Mouse (Mus musculus): ENCODE measurements around the gene Il17rc.

DNA sequence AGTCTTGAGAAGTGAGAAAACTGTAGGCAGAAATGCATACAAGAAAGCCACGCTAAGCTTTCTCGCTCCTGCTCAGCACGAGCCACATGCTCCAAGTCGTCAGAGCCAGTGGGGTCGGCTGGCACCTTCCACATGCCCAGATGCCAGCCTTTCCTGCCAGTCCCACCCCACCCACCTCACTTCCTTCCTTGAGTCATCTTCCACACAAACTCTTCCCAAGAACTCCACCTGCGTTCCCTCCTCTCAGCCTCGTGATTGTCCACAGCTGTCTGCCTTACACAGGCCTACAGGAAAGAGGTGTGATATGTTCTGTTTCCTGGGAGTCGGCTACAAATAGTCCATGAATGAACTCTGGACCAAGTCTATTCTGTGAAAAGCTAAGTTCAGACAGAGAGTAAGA, 52.2 kb downstream of the Il17rc start:
- TF ChIP-seq POLR2A (IDR thresholded peaks at IDR 0.05; ENCODE audit: insufficient read depth, low read depth, low read length): no peak
- TF ChIP-seq EP300 (IDR thresholded peaks at IDR 0.05; ENCODE audit: insufficient read depth, low read depth, low read length): no peak
